Mouse (Mus musculus): ENCODE data around the gene Zfp750. TPM values are rescaled to one million over a fixed set of nuclear protein-coding genes. Genes with fewer than 3 reads are reported as not detected.

The Zfp750 gene
- polyA plus RNA-seq, 1 experiment from 2014 or later: 33.2 TPM

DNA sequence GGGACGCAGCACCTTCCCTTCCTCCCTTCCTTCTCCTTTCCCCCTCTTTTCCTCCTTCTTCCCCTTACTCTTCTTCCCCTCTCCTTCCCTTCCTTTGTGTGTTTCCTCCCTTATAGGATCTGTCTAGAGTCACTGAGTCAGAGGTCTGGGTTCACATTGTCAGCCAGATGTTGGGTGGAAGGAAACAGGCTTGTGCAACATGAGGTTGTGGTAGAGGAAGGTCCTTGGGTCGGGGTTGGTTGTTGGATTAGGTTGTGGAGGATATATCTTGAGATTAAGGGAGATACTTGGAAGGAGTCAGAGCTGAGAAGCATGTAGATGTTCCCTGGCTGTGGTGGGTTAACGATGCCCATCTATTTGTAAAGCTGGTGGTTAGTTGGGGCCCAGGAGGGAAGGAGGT is 44.3 kb downstream of the Zfp750 start:
- Histone ChIP-seq H3K36me3 (peaks cover 12% of the 10 kb centered on the region; the same call in 1 of the 2 replicates), H3K9ac (no peak overlapping the region), H3K27ac (replicated peaks) (no peak overlapping the region), H3K27me3 (no peaks in the 10 kb centered on the region), H3K9me3 (replicated peaks) (no peaks in the 10 kb centered on the region), H3K4me3 (replicated peaks) (no peak overlapping the region), H3K4me1 (no peaks in the 10 kb centered on the region), H3K4me2 (replicated peaks) (no peak overlapping the region)
- WGBS: 87% methylated on average over 3 of the region's 3 CpGs
- ATAC-seq (ENCODE audit: insufficient number of reproducible peaks, low FRiP score, low TSS enrichment, low read depth): no peak

DNA sequence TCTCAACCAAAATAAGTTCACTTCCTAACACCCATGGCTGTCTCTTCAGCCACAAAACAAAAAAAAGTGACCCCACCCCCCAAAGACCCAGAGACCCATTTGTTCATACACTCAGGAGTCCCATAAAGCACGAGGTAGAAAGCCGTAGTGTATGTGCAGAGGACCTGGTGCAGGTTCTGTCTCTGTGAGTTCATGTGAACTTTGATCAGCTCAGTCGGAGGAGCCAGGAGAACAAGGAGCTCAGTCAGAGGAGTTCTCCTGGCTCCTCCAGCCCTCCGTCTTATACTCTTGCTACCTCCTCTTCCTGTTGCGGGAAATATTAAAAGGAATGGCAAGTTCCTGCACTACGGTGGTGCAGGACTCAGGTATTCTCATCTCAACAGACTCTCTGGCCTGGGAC is 51.7 kb downstream of the Zfp750 start:
- H3K4me3 ChIP-seq (replicated peaks): no peak overlapping the region
- peaks cover 32% of the 10 kb centered on the region for H3K36me3 ChIP-seq
- no peaks in the 10 kb centered on the region for H3K4me1 ChIP-seq
- H3K4me2 ChIP-seq (replicated peaks): no peak overlapping the region
- ATAC-seq (ENCODE audit: insufficient number of reproducible peaks, low FRiP score, low TSS enrichment, low read depth): no peak
- no peaks in the 10 kb centered on the region for H3K27me3 ChIP-seq
- H3K9ac ChIP-seq: no peak overlapping the region
- no peaks in the 10 kb centered on the region for H3K9me3 ChIP-seq (replicated peaks)
- no peak overlapping the region for H3K27ac ChIP-seq (replicated peaks)
- 89% methylated on average over 6 of the region's 6 CpGs for WGBS

Other genes starting within 250 kb of the Zfp750 start
- gene Wdr45b, start 164.9 kb downstream of the Zfp750 start, polyA plus RNA-seq (2015; fragmentation: Nextera tagmentation; extraction: Ambion mirVana): 96.5 and 99.2 TPM in 2 replicates
- gene Rab40b, start 131.1 kb downstream of the Zfp750 start, polyA plus RNA-seq (2015; fragmentation: Nextera tagmentation; extraction: Ambion mirVana): 25.9 and 29.3 TPM in 2 replicates
- 9.3 and 9.8 TPM in 2 replicates for gene Fn3krp, start 97.9 kb downstream of the Zfp750 start, polyA plus RNA-seq (2015; fragmentation: Nextera tagmentation; extraction: Ambion mirVana)
- 1.7 and 2.1 TPM in 2 replicates for gene Fn3k, start 84.4 kb downstream of the Zfp750 start, polyA plus RNA-seq (2015; fragmentation: Nextera tagmentation; extraction: Ambion mirVana)
- gene Tbcd, start 67.4 kb downstream of the Zfp750 start, polyA plus RNA-seq (2015; fragmentation: Nextera tagmentation; extraction: Ambion mirVana): 42.9 and 46.7 TPM in 2 replicates
- 9.8 and 9.9 TPM in 2 replicates for gene B3gntl1, start 153.8 kb upstream of the Zfp750 start, polyA plus RNA-seq (2015; fragmentation: Nextera tagmentation; extraction: Ambion mirVana)
- gene Metrnl, start 182.2 kb upstream of the Zfp750 start, polyA plus RNA-seq (2015; fragmentation: Nextera tagmentation; extraction: Ambion mirVana): 76.3 and 77.3 TPM in 2 replicates